Mouse (Mus musculus) thymus, adult 18-20 months (tissue): ENCODE results near the gene Gcfc2.

Experiments
- DNase-seq, 2 experiments: peaks; one replicate each; pipeline ENCODE4 v3.0.0; 2022; ENCODE audit warnings: mixed read lengths in 2 of 2

The Gcfc2 gene

DNA sequence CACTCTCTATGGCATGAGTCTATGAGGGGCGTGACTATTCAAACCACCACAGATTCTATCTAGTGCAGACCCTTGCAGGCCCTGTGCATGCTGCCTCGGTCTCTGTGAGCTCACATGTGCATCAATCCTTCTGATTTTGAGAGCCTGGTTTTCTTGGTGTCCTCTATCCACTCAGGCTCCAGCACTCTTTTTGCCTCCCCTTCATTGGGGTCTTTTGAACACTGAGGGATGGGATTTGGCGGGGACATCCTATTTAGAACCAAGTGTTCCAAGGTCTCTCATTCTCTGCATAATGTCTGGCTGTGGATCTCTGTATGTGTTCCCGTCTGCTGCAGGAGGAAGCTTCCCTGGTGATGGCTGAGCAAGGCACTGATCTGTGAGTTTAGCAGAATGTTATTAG lies 55.8 kb downstream of the Gcfc2 start:
- DNase-seq: no peak

DNA sequence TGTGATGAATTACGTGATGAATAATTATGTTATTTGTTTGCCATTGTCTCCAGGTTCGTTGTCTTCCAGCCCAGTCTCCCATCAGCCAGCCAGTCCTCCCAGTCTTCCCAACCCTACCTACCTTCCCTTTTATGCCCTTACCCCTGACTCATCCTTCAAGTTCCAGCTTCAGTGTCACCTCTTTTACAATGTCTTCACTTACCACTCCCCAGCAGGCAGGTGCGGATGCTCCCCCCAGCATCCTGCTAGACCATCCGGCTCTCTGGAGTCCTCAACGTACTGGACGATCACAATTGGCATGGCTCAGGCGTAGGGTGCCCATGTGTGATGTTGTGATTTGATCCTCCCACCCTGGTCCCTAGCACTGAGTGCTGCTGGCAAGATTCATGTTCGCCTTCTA lies 62.7 kb downstream of the Gcfc2 start:
- DNase-seq: no peak

DNA sequence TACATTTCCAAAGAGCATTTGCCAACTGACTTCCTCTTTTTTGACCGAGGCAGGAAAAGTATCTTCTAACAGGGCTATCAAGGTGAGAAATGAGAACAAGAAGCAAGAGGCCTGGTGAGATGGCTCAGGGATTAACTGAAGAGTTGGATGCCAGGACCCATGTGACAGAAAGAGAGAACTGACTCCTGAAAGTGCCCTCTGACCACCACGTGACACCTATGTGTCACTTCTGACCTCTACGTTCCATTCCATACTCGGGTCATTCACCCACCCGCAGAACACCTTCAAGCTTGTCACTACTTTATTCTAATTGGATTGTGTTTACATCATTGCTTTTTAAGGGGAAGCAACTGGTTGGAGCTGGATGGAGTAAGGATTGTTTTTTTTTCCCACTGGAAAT lies 63.1 kb downstream of the Gcfc2 start:
- DNase-seq: no peak

DNA sequence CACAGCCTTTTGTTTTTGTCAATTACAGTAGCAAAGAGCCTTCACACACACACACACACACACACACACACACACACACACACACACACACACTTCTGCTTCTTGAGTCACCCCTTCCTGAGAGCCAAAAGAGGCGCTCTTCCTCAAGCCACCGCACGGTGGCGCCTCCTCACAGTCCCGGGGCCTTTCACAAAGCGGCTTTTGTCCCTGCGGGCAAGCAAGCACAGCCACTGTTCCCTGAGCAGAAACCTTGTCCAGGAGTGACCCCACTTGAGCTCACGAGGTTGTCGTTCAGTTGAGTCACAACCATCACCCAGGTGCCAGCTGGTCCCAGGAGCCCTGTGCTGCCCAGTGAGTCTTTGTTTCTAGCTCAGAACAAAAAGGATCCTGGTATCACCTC lies 63.5 kb downstream of the Gcfc2 start:
- DNase-seq: peak; percentile 12 to 21

DNA sequence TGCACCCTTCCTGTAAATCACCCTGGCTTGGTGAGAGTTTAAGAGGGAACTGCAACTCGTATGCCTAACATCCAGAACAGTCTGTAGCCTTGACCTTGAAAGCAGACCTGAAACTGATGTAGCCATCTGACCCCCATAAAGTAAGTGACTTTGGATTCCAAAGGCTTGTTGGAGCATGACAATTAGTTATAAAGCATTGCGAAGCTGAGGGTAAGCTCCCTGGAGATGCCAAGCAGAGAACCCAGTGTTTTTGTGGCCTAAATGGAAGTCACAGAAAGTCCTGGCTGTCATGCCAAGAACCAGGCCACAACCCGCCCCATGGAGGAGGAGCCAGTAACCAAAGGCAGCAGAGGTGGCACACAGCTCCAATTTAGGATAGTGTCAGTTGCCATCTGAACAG lies 64.1 kb downstream of the Gcfc2 start:
- DNase-seq: no peak

DNA sequence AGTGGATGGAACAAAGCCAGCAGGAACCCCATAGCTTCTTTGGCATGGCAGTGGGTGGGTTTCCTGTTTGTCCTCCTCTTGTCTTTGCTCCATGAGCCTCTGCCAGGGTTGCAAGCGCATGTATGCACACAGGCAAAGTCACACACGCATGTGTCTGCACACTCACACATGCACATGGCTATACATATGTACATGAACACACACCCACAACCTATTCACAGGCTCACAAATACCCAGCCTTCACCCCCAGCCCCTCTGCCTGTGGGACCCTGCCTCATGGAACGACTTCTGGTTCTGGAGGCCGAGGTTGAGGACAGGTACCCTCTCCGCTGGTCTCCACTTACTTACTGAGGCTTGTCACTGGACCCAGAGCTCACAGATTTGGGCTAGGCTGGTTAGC lies 64.9 kb downstream of the Gcfc2 start:
- DNase-seq: no peak

DNA sequence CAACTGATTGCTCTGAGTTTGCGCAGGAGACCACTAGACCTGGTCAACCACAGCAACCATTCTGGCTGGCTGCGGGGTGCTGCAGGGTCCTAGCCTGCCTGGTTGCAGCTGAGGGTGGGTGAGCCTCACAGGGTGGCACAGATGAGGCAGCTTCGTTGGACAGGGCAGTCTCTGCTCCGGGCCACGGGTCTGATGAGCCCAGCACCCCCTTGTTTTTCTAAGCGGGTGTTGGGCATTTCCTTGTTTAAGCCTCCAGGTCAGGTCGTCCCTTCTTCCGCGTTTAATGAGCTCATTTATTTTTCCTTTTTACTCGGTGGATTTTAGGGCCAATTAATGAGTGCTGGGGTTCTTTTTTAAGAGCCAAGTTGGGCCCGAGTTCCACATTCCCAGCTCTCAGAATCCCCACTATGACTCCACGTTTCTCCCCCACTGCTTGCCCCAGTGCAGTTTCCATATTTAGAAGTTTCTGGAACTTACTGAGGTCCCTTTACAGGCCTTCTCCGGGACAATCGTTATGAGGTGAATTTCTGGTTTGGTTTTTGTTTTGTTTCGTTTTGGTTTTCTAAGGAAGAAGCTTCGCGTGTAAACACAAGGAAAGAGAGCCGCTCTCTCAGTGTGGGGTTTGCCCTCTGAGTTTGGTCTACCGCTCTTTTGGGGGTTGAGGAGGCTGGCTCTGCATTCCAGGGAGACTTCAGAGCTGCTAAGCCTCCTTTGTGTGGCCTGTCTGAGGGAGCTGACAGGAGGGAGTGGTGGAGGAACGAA lies 66.8 kb downstream of the Gcfc2 start:
- no peak for DNase-seq
